ENCODE assay signal across 8 mouse cellular contexts in the genomic region with DNA sequence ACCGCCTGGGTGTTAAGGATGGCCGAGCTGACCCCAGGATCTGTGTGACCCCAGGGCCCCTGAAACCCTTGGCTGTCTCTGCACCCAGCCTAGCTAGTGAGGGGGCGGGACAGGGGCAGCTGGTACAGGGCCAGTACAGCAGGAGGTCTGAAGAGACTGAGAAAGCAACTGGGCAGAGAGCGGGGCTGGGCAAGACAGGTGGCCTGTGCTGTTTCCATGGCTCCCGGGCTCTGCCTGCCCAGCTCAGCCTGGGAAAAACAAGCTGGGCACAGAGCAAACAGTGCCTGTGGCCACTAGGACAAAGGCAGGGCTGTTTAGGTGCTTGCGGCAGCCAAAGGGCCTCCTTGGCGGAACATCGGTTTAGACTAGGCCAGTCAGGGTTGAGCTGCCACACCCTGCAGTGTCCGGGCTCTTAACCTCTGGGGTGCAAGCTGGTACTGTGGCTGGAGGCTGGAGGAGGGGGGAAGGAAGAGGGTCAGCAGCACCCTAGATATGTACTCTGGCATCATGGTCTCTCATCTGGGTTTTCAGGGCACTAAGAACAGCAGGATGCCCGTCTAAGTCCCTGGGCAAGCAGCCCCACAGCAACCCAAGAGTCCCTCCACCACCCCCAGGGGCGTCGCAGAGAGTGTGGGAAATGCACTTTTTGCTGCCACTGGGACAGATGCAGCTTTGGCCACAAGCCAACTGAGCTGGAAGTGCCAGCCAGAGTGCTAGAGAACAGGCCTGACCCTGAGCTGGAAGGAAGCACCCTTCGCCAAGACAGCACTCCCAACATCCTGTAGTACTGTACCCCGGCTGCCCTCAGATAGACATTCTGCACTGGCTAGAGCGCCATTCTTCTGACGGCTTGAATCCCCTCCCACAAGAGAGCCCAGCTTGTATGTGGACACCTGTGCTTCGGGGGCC. TPM values are rescaled to one million over a fixed set of nuclear protein-coding genes. Genes with fewer than 3 reads are reported as not detected.
DNase-seq lines count a peak whose midpoint lies in the region.

No protein-coding gene starts in this region.

- peak; percentile 71 for DNase-seq in gastrocnemius, postnatal 10 days
- no peak for DNase-seq in gastrocnemius, adult 18-20 months (ENCODE audit: low spot score)
- DNase-seq in adipocyte (ENCODE audit: low spot score), result peak; percentile 90
- peak; percentile 59 to 79 for DNase-seq in frontal cortex, postnatal 14 days (ENCODE audit: low spot score in 2 of 2)
- DNase-seq in kidney, postnatal 4 days, result peak; percentile 70 to 80
- DNase-seq in lung, postnatal 25 days (ENCODE audit: low spot score), result peak; percentile 77
- DNase-seq in testis, postnatal 14 days (ENCODE audit: low spot score), result peak; percentile 55
- DNase-seq in embryo, embryonic 9.5 days (ENCODE audit: extremely low spot score), result no peak

RNA-seq across cellular contexts. Expression of a gene that starts 31.3 kb away (rescaled TPM):
- under 1 TPM; 0.07 to 0.16 TPM for total RNA-seq in gastrocnemius, postnatal 10 days (2021)
- under 1 TPM in 1 of 2 experiments, not detected in 1; 0.07 TPM for total RNA-seq in gastrocnemius, adult 18-20 months (2021)

Comparison
In these comparisons a context has a peak if more than half of its experiments do, and no peak if none do; other contexts are left out.
1. DNase-seq: peak in gastrocnemius, postnatal 10 days (single experiment), adipocyte (single experiment), frontal cortex, postnatal 14 days (2 of 2), kidney, postnatal 4 days (2 of 2), lung, postnatal 25 days (single experiment) and testis, postnatal 14 days (single experiment); none in gastrocnemius, adult 18-20 months (single experiment) and embryo, embryonic 9.5 days (single experiment).